Comparison of ENCODE assay signal across 30 mouse cellular contexts in genomic region chr13:101289407-101289806, GRCm38 (mm10).
"Had no signal": no experiment of that assay in that cellular context is flagged by ENCODE, and none has a peak within 500 bp of the region (broad histone marks: within the 10 kb centered on the region; RNA-seq: fewer than 3 reads in every experiment).

No protein-coding gene starts in this region.

- H3K9me3 ChIP-seq: limb, embryonic 10.5 days; limb, embryonic 12.5 days; limb, embryonic 13.5 days; limb, embryonic 15.5 days; liver, embryonic 12.5 days; liver, embryonic 13.5 days; liver, embryonic 15.5 days; lung, embryonic 15.5 days; megakaryocyte, embryonic 14.5 days; midbrain, embryonic 10.5 days; midbrain, embryonic 12.5 days; midbrain, embryonic 13.5 days had no signal

- H3K9ac ChIP-seq: limb, embryonic 12.5 days; limb, embryonic 13.5 days; limb, embryonic 15.5 days; liver, embryonic 12.5 days; liver, embryonic 13.5 days; liver, embryonic 14.5 days; liver, embryonic 15.5 days; liver, postnatal 0 days; lung, embryonic 14.5 days; lung, embryonic 15.5 days; midbrain, embryonic 12.5 days; midbrain, embryonic 13.5 days had no signal

- ATAC-seq: liver, embryonic 12.5 days; liver, postnatal 0 days; lung, postnatal 0 days; midbrain, embryonic 13.5 days; midbrain, embryonic 16.5 days had no signal

- H3K4me1 ChIP-seq: limb, embryonic 10.5 days; limb, embryonic 12.5 days; limb, embryonic 13.5 days; limb, embryonic 15.5 days; liver, embryonic 12.5 days; liver, embryonic 13.5 days; liver, embryonic 15.5 days; lung, embryonic 15.5 days; megakaryocyte, embryonic 14.5 days had no signal

- H3K27me3 ChIP-seq: limb, embryonic 12.5 days; limb, embryonic 15.5 days; liver, embryonic 12.5 days; liver, embryonic 13.5 days; liver, embryonic 15.5 days; lung, embryonic 15.5 days; midbrain, embryonic 12.5 days; midbrain, embryonic 13.5 days had no signal

- H3K27ac ChIP-seq: left cerebral cortex, adult 2 months; limb, embryonic 10.5 days; limb, embryonic 12.5 days; limb, embryonic 13.5 days; limb, embryonic 15.5 days; liver, embryonic 12.5 days; liver, embryonic 13.5 days; liver, embryonic 14.5 days; liver, embryonic 15.5 days; lung, embryonic 15.5 days; macrophage; midbrain, embryonic 10.5 days; midbrain, embryonic 12.5 days; midbrain, embryonic 13.5 days had no signal

- DNase-seq: left cerebral cortex, postnatal 4 days; liver; liver, embryonic 13.5 days; liver, postnatal 0 days; lung, adult 18-20 months; lung, adult 2 months; lung, embryonic 14.5 days; lung, postnatal 10 days; lung, postnatal 14 days; lung, postnatal 36 days; lung, postnatal 4 days; midbrain, embryonic 14.5 days had no signal

- H3K36me3 ChIP-seq: limb, embryonic 10.5 days; limb, embryonic 12.5 days; limb, embryonic 13.5 days; limb, embryonic 15.5 days; liver, embryonic 12.5 days; liver, embryonic 13.5 days; liver, embryonic 15.5 days; lung, embryonic 15.5 days; midbrain, embryonic 10.5 days; midbrain, embryonic 12.5 days; midbrain, embryonic 13.5 days had no signal

- H3K4me2 ChIP-seq: limb, embryonic 12.5 days; limb, embryonic 13.5 days; limb, embryonic 15.5 days; liver, embryonic 11.5 days; liver, embryonic 12.5 days; liver, embryonic 13.5 days; liver, embryonic 15.5 days; lung, embryonic 14.5 days; lung, embryonic 15.5 days; midbrain, embryonic 12.5 days; midbrain, embryonic 13.5 days had no signal

- H3K4me3 ChIP-seq: left cerebral cortex, adult 2 months; limb, embryonic 10.5 days; limb, embryonic 12.5 days; limb, embryonic 13.5 days; limb, embryonic 15.5 days; liver, embryonic 12.5 days; liver, embryonic 13.5 days; liver, embryonic 15.5 days; lung, embryonic 15.5 days; megakaryocyte, embryonic 14.5 days; midbrain, embryonic 10.5 days; midbrain, embryonic 12.5 days; midbrain, embryonic 13.5 days; myocyte had no signal
